Mouse (Mus musculus): ENCODE results near the gene Anks1. TPM values are rescaled to one million over a fixed set of nuclear protein-coding genes. Genes with fewer than 3 reads are reported as not detected.
"Not testable (repeated sequence)": the region's sequence is repeated elsewhere in the genome, so short reads cannot be mapped to it uniquely, and the experiment has no call there.

The Anks1 gene
- polyA plus RNA-seq, 1 experiment from 2014 or later = 14.9 TPM

GRCm38 (mm10) chr17:27947155-27947554 is 38.0 kb downstream of the Anks1 start:
- ATAC-seq (ENCODE audit: insufficient read depth, low FRiP score, low read depth) = no peak

GRCm38 (mm10) chr17:27953136-27953535 is 44.0 kb downstream of the Anks1 start:
- Histone ChIP-seq H3K4me3 (replicated peaks) (no peak overlapping the region), H3K9me3 (no peaks in the 10 kb centered on the region), H3K9ac (no peak overlapping the region), H3K27ac (no peak overlapping the region), H3K27me3 (replicated peaks) (no peaks in the 10 kb centered on the region), H3K36me3 (no peaks in the 10 kb centered on the region), H3K4me1 (0 out of 2 replicates have a peak, but pooled peaks cover 6% of the 10 kb centered on the region), H3K4me2 (no peak overlapping the region)
- 52% methylated on average over 6 of the region's 6 CpGs for WGBS
- no peak for ATAC-seq (ENCODE audit: insufficient read depth, low FRiP score, low read depth)

More at GRCm38 (mm10) chr17:27947155-27947554, 38.0 kb downstream of the Anks1 start:
- H3K27ac ChIP-seq = peak overlapping the region; percentile 77; the same call in 1 of the 2 replicates
- 59% methylated on average over 2 of the region's 2 CpGs for whole genome bisulfite sequencing
- H3K36me3 ChIP-seq = no peaks in the 10 kb centered on the region
- H3K4me2 ChIP-seq = no peak overlapping the region
- H3K27me3 ChIP-seq (replicated peaks) = no peaks in the 10 kb centered on the region
- no peak overlapping the region for H3K9ac ChIP-seq
- H3K9me3 ChIP-seq = no peaks in the 10 kb centered on the region
- peaks cover 10% of the 10 kb centered on the region; the same call in 1 of the 2 replicates for H3K4me1 ChIP-seq
- no peak overlapping the region for H3K4me3 ChIP-seq (replicated peaks)

GRCm38 (mm10) chr17:27954629-27955402 is 45.7 kb downstream of the Anks1 start:
- H3K36me3 ChIP-seq = no peaks in the 10 kb centered on the region
- ATAC-seq (ENCODE audit: insufficient read depth, low FRiP score, low read depth) = no peak
- H3K9me3 ChIP-seq = no peaks in the 10 kb centered on the region
- no peak overlapping the region for H3K4me3 ChIP-seq (replicated peaks)
- H3K4me1 ChIP-seq = 0 out of 2 replicates have a peak, but pooled peaks cover 6% of the 10 kb centered on the region
- H3K4me2 ChIP-seq = no peak overlapping the region
- WGBS = 46% methylated on average over 14 of the region's 14 CpGs
- no peak overlapping the region for H3K9ac ChIP-seq
- H3K27ac ChIP-seq = no peak overlapping the region
- no peaks in the 10 kb centered on the region for H3K27me3 ChIP-seq (replicated peaks)

- no peak overlapping the region for H3K9ac ChIP-seq
- no peak overlapping the region for H3K27ac ChIP-seq
- H3K27me3 ChIP-seq (replicated peaks) = no peaks in the 10 kb centered on the region
- H3K36me3 ChIP-seq = no peaks in the 10 kb centered on the region
- H3K4me3 ChIP-seq (replicated peaks) = no peak overlapping the region
- no peaks in the 10 kb centered on the region for H3K9me3 ChIP-seq
- 94% methylated on average over 9 of the region's 9 CpGs for WGBS
- no peak overlapping the region for H3K4me2 ChIP-seq
- ATAC-seq (ENCODE audit: insufficient read depth, low FRiP score, low read depth) = no peak
- 0 out of 2 replicates have a peak, but pooled peaks cover 6% of the 10 kb centered on the region for H3K4me1 ChIP-seq
Observed at GRCm38 (mm10) chr17:27957649-27958048, 48.5 kb downstream of the Anks1 start.

- H3K4me2 ChIP-seq = no peak overlapping the region
- no peaks in the 10 kb centered on the region for H3K36me3 ChIP-seq
- no peak overlapping the region for H3K4me3 ChIP-seq (replicated peaks)
- 67% methylated on average over 21 of the region's 21 CpGs for WGBS
- 0 out of 2 replicates have a peak overlapping the region, but pooled peaks have one; percentile 31 for H3K27ac ChIP-seq
- ATAC-seq (ENCODE audit: insufficient read depth, low FRiP score, low read depth) = no peak
- no peaks in the 10 kb centered on the region for H3K27me3 ChIP-seq (replicated peaks)
- H3K4me1 ChIP-seq = no peaks in the 10 kb centered on the region
- no peaks in the 10 kb centered on the region for H3K9me3 ChIP-seq
- H3K9ac ChIP-seq = no peak overlapping the region
Observed at GRCm38 (mm10) chr17:27960128-27961111, 51.3 kb downstream of the Anks1 start.

GRCm38 (mm10) chr17:27963120-27963519 is 54.0 kb downstream of the Anks1 start:
- H3K9me3 ChIP-seq; ATAC-seq (ENCODE audit: insufficient read depth, low FRiP score, low read depth); H3K27ac ChIP-seq; H3K9ac ChIP-seq; H3K4me1 ChIP-seq; H3K36me3 ChIP-seq; H3K27me3 ChIP-seq (replicated peaks); H3K4me3 ChIP-seq (replicated peaks); H3K4me2 ChIP-seq: not testable (repeated sequence)
- WGBS = 92% methylated on average over 7 of the region's 7 CpGs

DNA sequence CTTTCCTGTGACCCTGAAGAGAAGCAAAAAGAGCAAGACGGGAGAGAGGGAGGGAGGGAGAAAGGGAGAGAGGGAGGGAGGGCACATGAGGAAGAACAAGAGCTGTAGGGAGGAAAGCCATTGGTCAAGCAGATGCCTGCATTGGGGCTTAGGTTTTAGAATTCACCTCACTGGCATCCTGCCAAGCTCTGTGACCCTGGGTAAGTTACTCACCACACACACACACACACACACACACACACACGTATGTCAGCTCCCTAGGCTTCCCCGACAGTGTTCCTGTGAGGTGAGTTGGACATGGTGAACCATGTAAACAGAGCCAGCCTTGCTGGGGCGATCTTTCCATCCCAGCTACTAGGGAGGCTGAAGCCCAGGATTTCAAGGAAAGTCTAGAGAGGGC is 55.5 kb downstream of the Anks1 start:
- 37% methylated on average over 4 of the region's 4 CpGs for WGBS
- Histone ChIP-seq H3K9ac (no peak overlapping the region), H3K27ac (peak overlapping the region; percentile 35; the same call in 1 of the 2 replicates)

GRCm38 (mm10) chr17:27965292-27965691 is 56.2 kb downstream of the Anks1 start:
- Histone ChIP-seq H3K27ac (no peak overlapping the region), H3K4me2 (no peak overlapping the region), H3K27me3 (replicated peaks) (no peaks in the 10 kb centered on the region), H3K36me3 (no peaks in the 10 kb centered on the region), H3K9me3 (no peaks in the 10 kb centered on the region), H3K9ac (no peak overlapping the region), H3K4me1 (peaks cover 6% of the 10 kb centered on the region; the same call in 1 of the 2 replicates), H3K4me3 (replicated peaks) (no peak overlapping the region)
- 77% methylated on average over 10 of the region's 10 CpGs for WGBS
- ATAC-seq (ENCODE audit: insufficient read depth, low FRiP score, low read depth) = no peak

More for the DNA sequence above, 55.5 kb downstream of the Anks1 start:
- ATAC-seq (ENCODE audit: insufficient read depth, low FRiP score, low read depth) = peak; percentile 11; the same call in 1 of the 2 replicates
- Histone ChIP-seq H3K4me2 (no peak overlapping the region), H3K4me3 (replicated peaks) (no peak overlapping the region), H3K36me3 (no peaks in the 10 kb centered on the region), H3K4me1 (peaks cover 6% of the 10 kb centered on the region; the same call in 1 of the 2 replicates), H3K9me3 (no peaks in the 10 kb centered on the region), H3K27me3 (replicated peaks) (no peaks in the 10 kb centered on the region)

- 67% methylated on average over 4 of the region's 4 CpGs for WGBS
- peaks cover 7% of the 10 kb centered on the region; the same call in 1 of the 2 replicates for H3K4me1 ChIP-seq
- no peaks in the 10 kb centered on the region for H3K9me3 ChIP-seq
- no peak overlapping the region for H3K9ac ChIP-seq
- H3K36me3 ChIP-seq = no peaks in the 10 kb centered on the region
- no peak for ATAC-seq (ENCODE audit: insufficient read depth, low FRiP score, low read depth)
- no peaks in the 10 kb centered on the region for H3K27me3 ChIP-seq (replicated peaks)
- H3K4me2 ChIP-seq = no peak overlapping the region
- H3K27ac ChIP-seq = no peak overlapping the region
- no peak overlapping the region for H3K4me3 ChIP-seq (replicated peaks)
Observed at GRCm38 (mm10) chr17:27966056-27966455, 57.0 kb downstream of the Anks1 start.

DNA sequence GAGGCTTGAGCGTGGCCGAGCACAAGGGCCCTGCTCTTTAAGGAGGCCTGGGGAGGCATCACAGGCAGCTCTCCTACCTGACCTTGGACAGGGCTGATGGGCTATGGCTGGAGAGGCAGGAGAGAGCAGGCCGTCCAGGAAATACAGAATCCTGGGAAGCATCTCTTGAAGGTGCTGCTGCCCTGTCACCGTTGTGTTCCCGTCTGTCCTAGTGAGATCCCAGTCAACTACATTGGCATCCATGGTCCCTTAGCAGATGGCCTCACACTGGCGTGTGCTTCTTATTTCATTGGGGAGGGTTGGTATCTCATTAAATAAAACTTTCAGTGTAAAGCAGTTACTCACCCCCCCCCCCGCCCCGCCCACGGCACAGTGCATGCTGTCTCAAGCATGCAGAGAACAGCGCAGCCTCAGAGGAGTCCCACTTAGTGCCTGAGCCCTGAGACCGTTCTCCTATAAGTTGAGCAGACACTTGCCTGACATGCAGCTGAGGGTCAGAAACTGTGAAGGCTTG is 57.5 kb downstream of the Anks1 start:
- peaks cover 9% of the 10 kb centered on the region; the same call in 1 of the 2 replicates for H3K4me1 ChIP-seq
- no peak overlapping the region for H3K9ac ChIP-seq
- no peak overlapping the region for H3K27ac ChIP-seq
- no peak for ATAC-seq (ENCODE audit: insufficient read depth, low FRiP score, low read depth)
- H3K9me3 ChIP-seq = no peaks in the 10 kb centered on the region
- WGBS = 87% methylated on average over 11 of the region's 11 CpGs
- H3K4me3 ChIP-seq (replicated peaks) = no peak overlapping the region
- H3K36me3 ChIP-seq = no peaks in the 10 kb centered on the region
- H3K4me2 ChIP-seq = no peak overlapping the region
- no peaks in the 10 kb centered on the region for H3K27me3 ChIP-seq (replicated peaks)

DNA sequence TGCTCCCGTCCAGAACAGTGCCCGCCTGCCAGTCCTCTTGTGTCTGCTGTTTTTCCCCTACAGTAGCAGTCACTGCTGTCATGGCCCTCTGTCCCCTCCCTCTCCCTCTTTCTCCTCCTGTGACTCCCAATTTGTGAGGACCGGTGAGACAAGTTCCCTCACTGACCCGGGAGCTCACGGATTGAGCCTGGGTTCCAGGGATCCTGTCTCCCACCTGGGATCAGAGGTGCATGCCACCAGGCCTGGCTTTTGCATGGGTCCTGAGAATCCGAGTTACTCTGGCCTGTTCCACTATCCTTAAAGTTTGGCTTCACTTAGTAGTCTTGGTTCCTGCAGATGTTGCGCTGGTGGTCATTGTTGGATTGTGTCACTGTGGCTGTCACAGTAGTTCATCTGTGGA is 58.4 kb downstream of the Anks1 start:
- no peaks in the 10 kb centered on the region for H3K36me3 ChIP-seq
- ATAC-seq (ENCODE audit: insufficient read depth, low FRiP score, low read depth) = no peak
- H3K9ac ChIP-seq = no peak overlapping the region
- H3K4me1 ChIP-seq = peaks cover 18% of the 10 kb centered on the region; the same call in 1 of the 2 replicates
- H3K27me3 ChIP-seq (replicated peaks) = no peaks in the 10 kb centered on the region
- 86% methylated on average over 7 of the region's 7 CpGs for WGBS
- H3K4me2 ChIP-seq = no peak overlapping the region
- H3K9me3 ChIP-seq = no peaks in the 10 kb centered on the region
- no peak overlapping the region for H3K4me3 ChIP-seq (replicated peaks)
- no peak overlapping the region for H3K27ac ChIP-seq

Measured in stomach, embryonic 15.5 days (tissue).